Mouse (Mus musculus): ENCODE measurements around the gene Cdc42.

- TF ChIP-seq REST (IDR thresholded peaks at IDR 0.05; ENCODE audit: insufficient read depth, insufficient read length) (no peak), SRF (IDR thresholded peaks at IDR 0.05; ENCODE audit: control insufficient read depth, insufficient read length, low read depth) (no peak), POLR2A (IDR thresholded peaks at IDR 0.05; ENCODE audit: insufficient read length, low read depth) (no peak), TCF12 (IDR thresholded peaks at IDR 0.05; ENCODE audit: insufficient read depth, poor library complexity, severe bottlenecking) (no peak), USF1 (IDR thresholded peaks at IDR 0.05; ENCODE audit: low read depth) (no peak), E2F4 (IDR thresholded peaks at IDR 0.05; ENCODE audit: insufficient read depth) (no peak), CEBPB (IDR thresholded peaks at IDR 0.05; ENCODE audit: insufficient read depth, poor library complexity, severe bottlenecking) (no peak)
Observed at GRCm38 (mm10) chr4:137396641-137397525, 39.4 kb upstream of the Cdc42 start.
